In the genomic region with DNA sequence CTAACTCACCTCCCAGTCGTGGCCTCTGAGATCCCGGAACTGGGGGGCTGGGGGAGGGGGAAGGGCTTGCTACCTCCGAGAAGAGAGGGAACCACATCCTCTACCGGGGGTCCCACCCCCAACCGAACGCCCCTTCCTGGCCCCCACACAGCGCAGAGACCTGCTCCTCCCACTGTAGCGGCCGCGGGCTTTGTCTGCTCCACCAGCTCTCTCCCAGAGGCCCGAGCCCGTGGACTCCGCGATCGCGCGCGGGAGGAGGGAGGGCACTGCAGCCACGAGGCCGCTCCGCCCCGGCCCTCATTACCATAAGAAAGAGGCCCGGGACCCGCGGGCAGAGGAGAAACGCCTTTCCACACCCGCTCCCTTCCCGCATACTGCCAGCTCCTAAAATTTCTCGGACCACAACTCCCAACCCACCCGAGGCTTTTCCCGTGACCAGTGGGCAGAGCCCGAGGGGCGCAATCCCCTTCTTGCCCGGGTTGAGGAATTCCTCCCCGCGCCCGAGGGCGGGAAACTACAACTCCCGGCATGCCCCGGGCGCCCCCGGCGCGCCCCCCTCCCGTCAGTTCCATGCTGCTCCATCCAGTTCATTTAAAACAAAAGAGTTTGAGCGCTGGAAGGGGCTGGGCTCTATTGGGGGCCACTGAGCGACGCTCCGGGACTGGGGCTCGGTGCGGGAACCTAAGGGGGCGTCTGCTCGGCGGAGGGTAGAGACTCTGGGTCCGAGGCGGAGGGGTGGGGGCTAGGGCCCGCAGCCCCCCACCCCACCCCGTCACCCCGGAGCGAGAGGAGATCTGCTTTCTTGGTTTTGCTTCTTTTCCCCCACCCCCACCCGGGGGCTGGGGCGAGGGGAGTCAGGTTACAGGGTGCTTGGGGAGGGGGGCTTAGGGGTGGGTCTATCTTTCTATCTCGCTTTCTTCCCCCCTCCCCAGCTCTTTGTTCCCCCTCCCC, we compare ENCODE assay signal across 8 mouse cellular contexts. TPM values are rescaled to one million over a fixed set of nuclear protein-coding genes. Genes with fewer than 3 reads are reported as not detected.
A peak's percentile ranks its signal among the peaks of the same experiment; 100 is the strongest.
DNase-seq lines count a peak whose midpoint lies in the region; ATAC-seq and TF ChIP-seq lines count a peak whose summit lies in the region.

No protein-coding gene starts in this region.

- H3K27ac ChIP-seq in cortical plate, adult 2 months (ENCODE audit: insufficient read depth, low read length) = peak overlapping the region; percentile 36; the same call in 1 of the 2 replicates

- peak overlapping the region; percentile 49 for H3K4me3 ChIP-seq in cortical plate, adult 2 months (ENCODE audit: insufficient read depth, low read length)

- TF ChIP-seq CTCF in cortical plate, adult 2 months (IDR thresholded peaks at IDR 0.05; ENCODE audit: extremely low read depth, insufficient read depth, low read length) = no peak

- intact Hi-C loops in left cerebral cortex, postnatal 14 days (cut with DNase I) = no loop called here

- DNase-seq in ZHBTc4 (ENCODE audit: low read depth, low spot score) = peak; percentile 94
- DNase-seq in gastrocnemius, postnatal 10 days = peak; percentile 87
- DNase-seq in left cerebral cortex, postnatal 14 days (ENCODE audit: low spot score in 2 of 2) = peak; percentile 85 to 88
- peak; percentile 90 for DNase-seq in right cerebral cortex, postnatal 25 days
- peak; percentile 87 to 88 for DNase-seq in urinary bladder, postnatal 4 days (ENCODE audit: low spot score in 2 of 2)

- TF ChIP-seq POLR2A in cortical plate, adult 2 months (IDR thresholded peaks at IDR 0.05; ENCODE audit: extremely low read depth, insufficient read depth, low read length) = 0 out of 2 replicates have a peak, but pooled peaks have one; percentile 10

- H3K4me1 ChIP-seq in cortical plate, adult 2 months (ENCODE audit: control insufficient read depth, insufficient read depth, low read length) = peaks cover 2% of the 10 kb centered on the region; the same call in 1 of the 2 replicates

- peak; percentile 82 for ATAC-seq in inflammation-experienced regulatory T-cells, adult 6 months
- peak; percentile 60 for ATAC-seq in megakaryocyte-erythroid progenitor cell, adult 5-6 weeks (replicated peaks; ENCODE audit: low FRiP score, low TSS enrichment, poor library complexity, severe bottlenecking)

RNA-seq across cellular contexts. Expression of gene Mex3a, which starts 0.6 kb away (rescaled TPM):
- polyA plus RNA-seq in cortical plate, adult 2 months (2012; rRNA removed) = 1.5 TPM in 2 replicates
- total RNA-seq in gastrocnemius, postnatal 10 days (2021) = 1 to 10 TPM; 3.0 to 6.3 TPM
- polyA plus RNA-seq in inflammation-experienced regulatory T-cells, adult 6 months (2017; shearing (Covaris generic)) = under 1 TPM; 0.17 to 0.20 (median 0.18) TPM
- 1 to 10 TPM; 3.3 to 4.2 TPM for total RNA-seq in left cerebral cortex, postnatal 14 days (2021)
- total RNA-seq in megakaryocyte-erythroid progenitor cell, adult 5-6 weeks (2014; fragmentation: Nextera tagmentation) = 5.4 and 5.6 TPM in 2 replicates
- 3.3 and 7.8 TPM in 2 replicates for total RNA-seq in megakaryocyte-erythroid progenitor cell, adult 5-6 weeks (2017)

RNA-seq across cellular contexts. Expression of gene Rab25, which starts 16.5 kb away (rescaled TPM):
- 0.13 and 0.36 TPM in 2 replicates for polyA plus RNA-seq in cortical plate, adult 2 months (2012; rRNA removed)
- total RNA-seq in gastrocnemius, postnatal 10 days (2021) = not detected
- not detected for polyA plus RNA-seq in inflammation-experienced regulatory T-cells, adult 6 months (2017; shearing (Covaris generic))
- total RNA-seq in left cerebral cortex, postnatal 14 days (2021) = not detected
- total RNA-seq in megakaryocyte-erythroid progenitor cell, adult 5-6 weeks (2014; fragmentation: Nextera tagmentation) = not detected in 2 replicates
- 0.14 TPM in 1 of 2 replicates, not detected in the other for total RNA-seq in megakaryocyte-erythroid progenitor cell, adult 5-6 weeks (2017)

RNA-seq across cellular contexts. Expression of gene Lamtor2, which starts 21.3 kb away (rescaled TPM):
- polyA plus RNA-seq in cortical plate, adult 2 months (2012; rRNA removed) = 126 and 133 TPM in 2 replicates
- 10 to 100 TPM; 75.4 to 81.8 TPM for total RNA-seq in gastrocnemius, postnatal 10 days (2021)
- polyA plus RNA-seq in inflammation-experienced regulatory T-cells, adult 6 months (2017; shearing (Covaris generic)) = 100 to 1,000 TPM; 149 to 189 (median 187) TPM
- total RNA-seq in left cerebral cortex, postnatal 14 days (2021) = 100 to 1,000 TPM; 108 to 109 TPM
- 36.4 and 68.6 TPM in 2 replicates for total RNA-seq in megakaryocyte-erythroid progenitor cell, adult 5-6 weeks (2014; fragmentation: Nextera tagmentation)
- 57.0 and 87.8 TPM in 2 replicates for total RNA-seq in megakaryocyte-erythroid progenitor cell, adult 5-6 weeks (2017)

RNA-seq across cellular contexts. Expression of gene Lmna, which starts 21.9 kb away (rescaled TPM):
- polyA plus RNA-seq in cortical plate, adult 2 months (2012; rRNA removed) = 64.7 and 70.6 TPM in 2 replicates
- 100 to 1,000 TPM; 189 to 213 TPM for total RNA-seq in gastrocnemius, postnatal 10 days (2021)
- 1 to 10 TPM; 2.6 to 8.0 (median 4.0) TPM for polyA plus RNA-seq in inflammation-experienced regulatory T-cells, adult 6 months (2017; shearing (Covaris generic))
- total RNA-seq in left cerebral cortex, postnatal 14 days (2021) = 10 to 100 TPM; 50.0 to 54.2 TPM
- 43.0 and 61.7 TPM in 2 replicates for total RNA-seq in megakaryocyte-erythroid progenitor cell, adult 5-6 weeks (2014; fragmentation: Nextera tagmentation)
- total RNA-seq in megakaryocyte-erythroid progenitor cell, adult 5-6 weeks (2017) = 49.4 and 66.7 TPM in 2 replicates

RNA-seq across cellular contexts. Expression of gene Ubqln4, which starts 21.9 kb away (rescaled TPM):
- 103 and 110 TPM in 2 replicates for polyA plus RNA-seq in cortical plate, adult 2 months (2012; rRNA removed)
- total RNA-seq in gastrocnemius, postnatal 10 days (2021) = 10 to 100 TPM; 45.1 to 52.2 TPM
- 10 to 100 TPM in 2 of 3 experiments, 1 to 10 TPM in 1; 9.8 to 15.5 (median 12.1) TPM for polyA plus RNA-seq in inflammation-experienced regulatory T-cells, adult 6 months (2017; shearing (Covaris generic))
- total RNA-seq in left cerebral cortex, postnatal 14 days (2021) = 10 to 100 TPM; 91.2 to 91.6 TPM
- 72.3 and 94.1 TPM in 2 replicates for total RNA-seq in megakaryocyte-erythroid progenitor cell, adult 5-6 weeks (2014; fragmentation: Nextera tagmentation)
- total RNA-seq in megakaryocyte-erythroid progenitor cell, adult 5-6 weeks (2017) = 52.5 and 56.0 TPM in 2 replicates

Comparison
In these comparisons a context has a peak if more than half of its experiments do, and no peak if none do; other contexts are left out.
1. Peak in every context shown above with its lines: DNase-seq, ATAC-seq, H3K4me3 ChIP-seq and H3K27ac ChIP-seq.